Mouse (Mus musculus) limb, embryonic 11.5 days (tissue): ENCODE data around the gene Tbc1d9. TPM values are rescaled to one million over a fixed set of nuclear protein-coding genes. Genes with fewer than 3 reads are reported as not detected.

Experiments used
- ATAC-seq: fragments of 200-750 bp; cut with Nextera tagmentation; 2 replicates; pipeline ENCODE4 v1.8.0; 2017; ENCODE audit warnings: low read depth; ENCODE audit not compliant: insufficient number of reproducible peaks, low FRiP score, low TSS enrichment
- DNase-seq: peaks from one replicate; pipeline ENCODE4 v3.0.0-alpha.2; 2015; ENCODE audit warnings: low spot score
- H3K27ac ChIP-seq: fragments of 300-500 bp; sonication (generic); replicated peaks from 2 replicates; pipeline ENCODE4 v1.5.1; 2014; ENCODE audit warnings: low read depth, mild to moderate bottlenecking, low read length
- H3K27me3 ChIP-seq: fragments of 300-500 bp; sonication (generic); 2 replicates; pipeline ENCODE4 v1.6.1; 2014; ENCODE audit warnings: mild to moderate bottlenecking, low read length, mixed read lengths; ENCODE audit not compliant: control insufficient read depth, insufficient read depth
- H3K36me3 ChIP-seq: fragments of 300-500 bp; sonication (generic); 2 replicates; pipeline ENCODE4 v1.6.1; 2014; ENCODE audit warnings: mild to moderate bottlenecking, low read length, moderate library complexity, mixed read lengths; ENCODE audit not compliant: control insufficient read depth, insufficient read depth
- H3K4me1 ChIP-seq: fragments of 300-500 bp; sonication (generic); 2 replicates; pipeline ENCODE4 v1.6.1; 2014; ENCODE audit warnings: low read length, mixed read lengths; ENCODE audit not compliant: control insufficient read depth, insufficient read depth
- H3K4me2 ChIP-seq: fragments of 300-500 bp; sonication (generic); 2 replicates; pipeline ENCODE4 v1.6.1; 2014; ENCODE audit warnings: low read depth, mild to moderate bottlenecking, moderate library complexity; ENCODE audit not compliant: severe bottlenecking
- H3K4me3 ChIP-seq: fragments of 300-500 bp; sonication (generic); 2 replicates; pipeline ENCODE4 v1.5.1; 2014; ENCODE audit warnings: low read depth, low read length
- H3K9ac ChIP-seq: fragments of 300-500 bp; sonication (generic); 2 replicates; pipeline ENCODE4 v1.6.1; 2014; ENCODE audit warnings: mild to moderate bottlenecking, low read length
- H3K9me3 ChIP-seq: fragments of 300-500 bp; sonication (generic); 2 replicates; pipeline ENCODE4 v1.6.1; 2016; ENCODE audit warnings: low read length; ENCODE audit not compliant: control insufficient read depth
- WGBS: fragments of 180-500 bp; shearing (Covaris S2); extraction: QIAGEN DNeasy Blood & Tissue Kit; methylation state at CpG from one replicate; pipeline ENCODE4 v1.1.7; 2014; 5-methylcytosine and 5-hydroxymethylcytosine counted together
- polyA plus RNA-seq: library from polyadenylated mRNA; unstranded; fragments of >200 nt; fragmentation: Nextera tagmentation; extraction: Ambion mirVana; gene quantifications from 2 replicates; pipeline ENCODE4 v1.2.1, GENCODE M21; 2014

The Tbc1d9 gene
- polyA plus RNA-seq, 1 experiment from 2014 or later = 1.6 TPM

DNA sequence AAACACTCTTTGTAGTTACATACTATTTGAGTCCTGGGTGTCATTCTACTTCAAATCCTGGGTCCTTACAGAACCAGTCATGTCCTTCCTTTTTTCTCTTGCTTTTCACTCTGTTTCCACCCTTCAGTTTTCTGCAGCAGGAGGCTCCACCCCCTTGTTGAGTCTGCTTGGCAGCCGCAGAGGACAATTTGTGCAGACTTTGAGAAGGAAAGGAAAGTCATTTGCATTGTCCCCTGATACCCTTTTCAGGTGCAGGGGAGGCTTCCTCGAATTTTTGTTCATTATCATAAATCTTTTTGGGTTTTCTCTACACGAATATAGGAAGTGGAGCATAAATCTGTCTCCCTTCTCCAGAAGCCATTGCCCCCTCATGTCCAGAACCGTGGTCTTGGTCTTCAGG lies 12.7 kb upstream of the Tbc1d9 start:
- no peak overlapping the region for H3K4me3 ChIP-seq
- H3K4me1 ChIP-seq = no peaks in the 10 kb centered on the region
- H3K9ac ChIP-seq = no peak overlapping the region
- no peak overlapping the region for H3K4me2 ChIP-seq
- no peaks in the 10 kb centered on the region for H3K9me3 ChIP-seq
- no peak for DNase-seq
- H3K27me3 ChIP-seq = no peaks in the 10 kb centered on the region
- no peaks in the 10 kb centered on the region for H3K36me3 ChIP-seq
- H3K27ac ChIP-seq = no peak overlapping the region
- 66% methylated on average over 4 of the region's 4 CpGs for WGBS
- no peak for ATAC-seq

DNA sequence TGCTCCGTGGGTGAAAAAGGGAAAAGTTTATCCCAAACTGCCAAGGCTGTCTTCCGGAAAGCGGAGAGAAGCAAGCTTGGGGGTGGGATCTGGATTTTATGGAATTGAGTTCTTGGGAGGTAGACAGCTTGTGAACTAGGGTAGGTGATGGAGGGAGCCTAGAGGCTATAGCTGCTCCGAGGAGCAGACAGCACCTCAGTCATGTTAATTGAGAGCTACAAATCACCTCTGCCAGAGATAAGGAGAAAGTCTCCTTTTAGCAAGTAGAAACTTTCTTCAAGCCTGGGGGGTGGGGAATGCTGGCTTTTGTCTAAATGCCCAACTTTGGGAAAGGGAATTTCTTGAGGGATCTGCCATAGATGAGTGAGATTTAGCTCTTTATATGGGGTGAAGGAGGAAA lies 10.0 kb upstream of the Tbc1d9 start:
- no peak overlapping the region for H3K9ac ChIP-seq
- no peaks in the 10 kb centered on the region for H3K36me3 ChIP-seq
- no peaks in the 10 kb centered on the region for H3K9me3 ChIP-seq
- WGBS = 8% methylated on average over 4 of the region's 4 CpGs
- H3K27ac ChIP-seq = no peak overlapping the region
- DNase-seq (no peak), ATAC-seq (no peak)
- H3K27me3 ChIP-seq = no peaks in the 10 kb centered on the region
- no peak overlapping the region for H3K4me3 ChIP-seq
- no peaks in the 10 kb centered on the region for H3K4me1 ChIP-seq
- no peak overlapping the region for H3K4me2 ChIP-seq

DNA sequence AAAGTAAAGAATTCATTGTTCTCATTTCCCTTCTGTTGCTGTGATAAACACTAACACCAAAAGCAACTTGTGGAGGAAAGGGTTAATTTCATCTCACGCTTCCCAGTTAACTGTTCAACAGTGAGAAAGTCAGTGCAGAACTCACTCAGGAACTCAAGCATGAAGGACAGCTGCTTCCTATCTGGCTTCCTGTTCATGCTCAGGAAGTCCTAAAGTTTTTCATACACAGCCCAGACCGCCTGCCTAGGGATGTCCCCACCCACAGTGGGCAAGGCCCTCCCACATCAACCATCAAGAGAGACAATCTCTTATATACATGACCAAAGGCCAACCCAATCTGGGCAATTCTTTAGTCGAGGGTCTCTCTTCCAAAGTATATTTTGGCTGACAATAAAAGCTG lies 6.2 kb upstream of the Tbc1d9 start:
- no peaks in the 10 kb centered on the region for H3K36me3 ChIP-seq
- H3K4me2 ChIP-seq = no peak overlapping the region
- ATAC-seq (no peak), DNase-seq (no peak)
- H3K27me3 ChIP-seq = no peaks in the 10 kb centered on the region
- 70% methylated on average over 3 of the region's 3 CpGs for WGBS
- no peak overlapping the region for H3K4me3 ChIP-seq
- no peak overlapping the region for H3K9ac ChIP-seq
- no peaks in the 10 kb centered on the region for H3K4me1 ChIP-seq
- H3K27ac ChIP-seq = no peak overlapping the region
- H3K9me3 ChIP-seq = no peaks in the 10 kb centered on the region

DNA sequence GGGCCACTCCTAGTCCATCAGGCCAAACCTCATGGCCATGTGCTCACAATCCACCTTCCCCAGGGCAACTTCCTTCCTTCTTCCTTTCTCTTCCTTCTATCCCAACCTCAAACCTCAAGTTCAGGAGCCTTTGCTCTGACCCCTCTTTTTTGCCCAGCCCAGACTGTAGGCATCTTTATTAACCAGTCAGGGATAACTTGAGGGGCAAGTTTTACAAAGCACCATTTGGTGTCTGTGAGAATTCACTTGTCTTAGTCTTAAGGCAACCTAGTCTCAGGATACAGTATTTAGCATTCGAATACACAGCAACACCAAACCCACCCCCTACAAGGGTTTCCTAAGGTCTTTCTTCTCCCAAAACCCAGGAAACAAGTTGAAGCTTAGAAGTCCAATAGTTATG lies 5.5 kb upstream of the Tbc1d9 start:
- DNase-seq (no peak), ATAC-seq (no peak)
- Histone ChIP-seq H3K4me2 (no peak overlapping the region), H3K9ac (no peak overlapping the region), H3K9me3 (no peaks in the 10 kb centered on the region), H3K4me3 (no peak overlapping the region), H3K4me1 (no peaks in the 10 kb centered on the region), H3K27me3 (no peaks in the 10 kb centered on the region), H3K36me3 (no peaks in the 10 kb centered on the region), H3K27ac (no peak overlapping the region)
- 61% methylated on average over 1 of the region's 1 CpGs for WGBS

DNA sequence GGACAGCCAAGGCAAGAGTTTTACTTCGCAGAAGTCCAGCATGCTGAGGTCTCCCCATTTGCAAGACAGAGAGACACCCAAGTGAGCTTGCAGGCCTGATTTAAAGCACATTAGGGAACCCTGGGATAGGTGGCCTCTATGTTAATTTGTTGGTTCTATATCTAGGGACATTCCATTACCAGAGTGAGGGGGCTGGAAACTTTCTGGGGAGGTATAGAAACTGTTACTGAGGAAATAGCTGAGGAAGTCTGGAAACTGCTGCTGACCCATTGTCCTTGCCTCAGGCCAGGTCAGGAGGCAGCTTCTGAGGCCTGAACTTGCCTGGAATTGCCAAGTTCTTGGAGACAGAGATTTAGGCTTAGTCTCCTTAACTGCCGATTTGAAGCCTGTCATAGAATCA lies 4.5 kb upstream of the Tbc1d9 start:
- Histone ChIP-seq H3K4me1 (no peaks in the 10 kb centered on the region), H3K9ac (no peak overlapping the region), H3K9me3 (no peaks in the 10 kb centered on the region), H3K4me3 (no peak overlapping the region), H3K36me3 (no peaks in the 10 kb centered on the region), H3K27ac (no peak overlapping the region), H3K27me3 (no peaks in the 10 kb centered on the region), H3K4me2 (no peak overlapping the region)
- 68% methylated on average over 2 of the region's 2 CpGs for WGBS
- ATAC-seq (no peak), DNase-seq (no peak)

DNA sequence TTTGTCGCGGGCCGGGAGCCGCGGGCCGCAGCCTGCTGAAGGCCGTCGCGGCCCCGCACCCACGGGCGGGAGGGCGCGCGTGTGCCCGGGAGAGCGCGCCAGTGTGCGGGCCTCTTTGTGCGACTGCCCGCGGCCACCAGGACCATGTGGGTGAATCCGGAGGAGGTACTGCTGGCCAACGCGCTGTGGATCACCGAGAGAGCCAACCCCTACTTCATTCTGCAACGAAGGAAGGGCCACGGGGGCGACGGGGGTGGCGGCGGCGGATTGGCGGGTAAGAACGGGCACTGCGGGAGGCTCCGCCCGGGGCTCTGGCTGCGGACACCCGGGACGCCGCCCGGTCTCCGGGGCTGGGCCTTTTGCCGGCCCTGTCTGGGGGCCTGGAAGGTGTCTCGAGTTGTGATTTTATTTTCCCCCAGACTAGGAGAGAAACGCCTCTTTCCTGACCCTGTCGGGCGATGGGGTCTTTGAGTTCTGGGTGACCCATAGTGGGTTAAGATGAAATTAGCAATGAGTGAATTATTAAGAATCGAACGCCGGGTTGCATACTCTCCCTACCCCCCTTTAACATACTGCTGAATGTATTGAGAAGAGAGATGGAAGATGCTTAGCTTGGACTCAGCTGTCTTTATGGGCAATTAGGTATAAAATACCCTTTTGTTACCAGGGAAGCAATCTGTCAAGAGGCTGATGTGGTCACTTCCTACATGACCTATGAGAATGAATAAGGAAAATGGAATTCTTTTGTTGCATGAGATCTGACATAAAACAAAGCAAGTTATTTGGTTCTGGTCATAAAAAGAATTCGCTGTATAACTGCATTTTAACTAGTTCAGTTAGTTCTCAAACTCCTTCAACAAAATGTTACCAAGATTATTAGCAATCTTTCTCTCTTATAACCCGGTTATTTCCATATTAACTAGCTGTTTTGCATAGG lies 1.0 kb downstream of the Tbc1d9 start, which contains the start of gene Gm10645:
Gene Gm10645 (minus strand): TSS at position 240 of the 937 bp plus-strand sequence.
- 3% methylated on average over 47 of the region's 54 CpGs for WGBS
- Histone ChIP-seq H3K9ac (peak within 1 kb of the TSS; percentile 85), H3K4me1 (no peaks in the 10 kb centered on the region), H3K4me3 (peak within 1 kb of the TSS; percentile 72), H3K9me3 (no peaks in the 10 kb centered on the region), H3K27me3 (no peaks in the 10 kb centered on the region), H3K4me2 (peak within 1 kb of the TSS; percentile 88), H3K27ac (no peak within 1 kb of the TSS; the same call in 1 of the 2 replicates), H3K36me3 (no peaks in the 10 kb centered on the region)
- DNase-seq (peak; percentile 76), ATAC-seq (peak; percentile 10; the same call in 1 of the 2 replicates)

DNA sequence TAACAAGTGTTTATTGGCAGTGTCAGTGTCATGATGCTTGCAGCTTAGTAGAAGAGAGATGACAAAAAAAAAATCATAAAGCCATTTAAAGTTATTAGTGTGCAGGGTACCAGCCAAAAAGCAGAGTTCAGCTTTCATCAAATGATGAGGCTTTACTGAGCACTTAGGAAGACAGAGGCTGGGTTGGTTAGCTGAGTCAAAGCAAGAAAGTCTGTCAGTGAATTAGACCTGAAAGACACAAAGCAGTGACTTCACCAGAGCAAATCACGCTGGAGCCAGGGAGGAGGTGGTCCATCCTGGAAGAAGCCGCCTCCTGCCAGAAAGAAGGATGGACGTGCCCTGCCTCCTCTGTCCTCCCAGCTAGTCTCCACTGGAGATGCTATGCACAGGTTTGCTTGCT lies 2.8 kb downstream of the Tbc1d9 start:
- Histone ChIP-seq H3K27me3 (no peaks in the 10 kb centered on the region), H3K4me1 (no peaks in the 10 kb centered on the region), H3K36me3 (no peaks in the 10 kb centered on the region), H3K4me3 (no peak overlapping the region), H3K9me3 (no peaks in the 10 kb centered on the region), H3K27ac (no peak overlapping the region), H3K4me2 (no peak overlapping the region), H3K9ac (no peak overlapping the region)
- DNase-seq (no peak), ATAC-seq (no peak)
- 42% methylated on average over 3 of the region's 3 CpGs for WGBS

DNA sequence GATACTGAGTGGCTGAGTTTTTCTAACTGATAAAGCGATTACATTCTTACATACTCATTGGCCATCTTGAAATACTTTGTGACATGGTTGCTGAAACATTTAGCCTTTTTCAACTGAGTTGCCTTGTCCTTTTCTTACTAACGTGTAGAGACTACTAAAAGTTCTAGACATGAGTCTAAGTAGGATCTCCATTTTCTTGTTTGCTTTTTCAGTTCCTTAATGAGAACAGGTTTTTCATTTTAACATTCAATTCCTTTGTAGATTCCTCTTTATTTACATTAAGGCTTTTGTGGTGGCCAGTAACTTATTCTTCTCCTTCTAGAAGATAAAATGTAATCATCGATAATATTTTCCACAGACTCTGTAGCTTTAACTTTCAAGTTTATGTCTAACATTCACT lies 4.0 kb downstream of the Tbc1d9 start:
- Histone ChIP-seq H3K9ac (no peak overlapping the region), H3K4me1 (no peaks in the 10 kb centered on the region), H3K4me3 (no peak overlapping the region), H3K9me3 (no peaks in the 10 kb centered on the region), H3K27ac (no peak overlapping the region), H3K4me2 (no peak overlapping the region), H3K36me3 (no peaks in the 10 kb centered on the region), H3K27me3 (no peaks in the 10 kb centered on the region)
- no peak for ATAC-seq
- 89% methylated on average over 3 of the region's 3 CpGs for WGBS
- no peak for DNase-seq
